Mouse (Mus musculus) heart, adult 11 months (tissue): ENCODE measurements around the gene Fermt1.

ENCODE experiments used
- DNase-seq: peaks from one replicate; pipeline ENCODE4 v3.0.0; 2022

Gene Fermt1

DNA sequence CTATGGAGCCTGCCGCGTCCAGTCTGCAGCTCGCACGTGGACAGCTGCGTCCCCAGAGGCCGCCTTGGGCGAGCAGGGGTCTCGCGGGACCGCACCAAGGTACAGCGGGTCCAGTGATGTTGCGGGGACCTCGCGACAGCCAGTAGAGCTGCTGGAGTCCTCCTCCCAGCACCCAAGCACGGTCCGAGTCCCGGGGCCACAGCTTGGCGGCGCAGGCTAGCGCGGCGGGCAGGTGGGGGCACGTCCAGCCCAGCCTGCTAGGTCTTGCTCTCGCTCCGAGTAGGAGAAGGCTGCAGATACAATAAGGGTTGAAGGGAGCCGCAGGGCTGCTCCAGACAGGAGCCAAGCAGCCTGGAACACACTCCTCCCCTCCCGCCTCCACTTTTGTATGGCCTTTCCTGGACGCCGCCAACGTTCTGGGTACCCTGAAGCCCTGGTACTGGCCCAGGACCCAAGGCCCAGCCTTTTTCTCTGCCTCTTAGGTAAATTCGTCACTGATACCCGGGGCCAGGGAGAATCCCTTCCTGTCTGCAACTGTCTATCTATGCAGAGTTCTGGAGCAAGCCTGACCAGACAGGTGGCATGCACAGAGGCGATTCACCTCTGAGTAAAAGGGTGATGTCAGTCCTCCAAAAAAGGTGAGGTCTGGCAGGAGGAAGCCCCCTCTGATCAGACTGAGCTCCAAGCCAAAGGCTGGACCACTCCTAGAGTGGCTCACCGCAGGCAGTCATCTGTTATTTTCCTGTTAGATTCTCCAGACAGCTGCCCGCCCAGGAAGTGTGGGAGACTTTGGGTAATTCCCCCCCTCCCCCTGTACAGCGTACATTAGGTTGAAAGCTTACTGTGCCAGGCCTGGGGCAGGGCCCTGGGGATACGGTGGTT is at the start of gene Fermt1:
Fermt1 (minus strand) TSS at position 581 of the 882 bp plus-strand sequence.
- DNase-seq = no peak

DNA sequence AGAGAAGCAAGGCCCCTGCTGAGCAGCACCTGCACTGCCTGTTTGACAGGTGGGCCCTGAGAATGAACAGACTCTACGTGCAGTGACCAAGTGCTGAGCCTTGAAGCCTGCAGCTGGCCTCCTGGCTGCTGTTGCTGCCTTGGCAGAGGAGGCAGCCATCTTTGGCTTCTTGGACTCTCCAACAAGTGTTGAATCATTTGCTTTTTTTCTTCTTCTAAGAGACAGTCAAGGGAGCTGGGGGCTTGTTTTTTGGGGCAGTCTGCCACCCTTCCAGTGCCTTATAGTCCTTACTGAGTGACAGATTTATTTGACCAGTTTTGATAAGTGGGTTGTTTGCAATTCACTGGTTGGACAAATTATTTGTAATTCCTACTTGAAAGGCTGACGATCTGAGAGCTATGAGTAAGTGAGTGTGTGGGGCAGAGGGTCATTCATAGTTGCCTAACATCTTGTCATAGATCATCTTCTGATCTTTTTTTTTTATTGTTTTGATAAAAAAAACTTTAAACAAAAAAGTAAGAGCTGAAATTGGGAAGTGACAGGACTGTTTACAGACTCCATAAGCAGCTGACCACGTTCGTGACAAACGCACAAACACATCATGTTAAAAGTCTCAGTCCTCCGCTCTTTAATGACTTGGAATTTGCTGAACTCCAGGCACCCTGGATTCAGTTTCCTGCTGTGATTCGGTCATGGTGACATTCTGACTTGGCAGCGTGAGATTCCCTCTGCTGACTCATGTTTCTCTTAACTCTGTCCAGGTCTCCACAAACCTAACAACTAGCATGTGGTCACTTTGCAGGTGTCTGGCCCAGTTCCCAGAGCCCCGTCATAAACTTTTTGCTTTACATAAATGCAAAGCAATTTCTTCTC is 47.2 kb upstream of the Fermt1 start:
- DNase-seq = peak; percentile 93

DNA sequence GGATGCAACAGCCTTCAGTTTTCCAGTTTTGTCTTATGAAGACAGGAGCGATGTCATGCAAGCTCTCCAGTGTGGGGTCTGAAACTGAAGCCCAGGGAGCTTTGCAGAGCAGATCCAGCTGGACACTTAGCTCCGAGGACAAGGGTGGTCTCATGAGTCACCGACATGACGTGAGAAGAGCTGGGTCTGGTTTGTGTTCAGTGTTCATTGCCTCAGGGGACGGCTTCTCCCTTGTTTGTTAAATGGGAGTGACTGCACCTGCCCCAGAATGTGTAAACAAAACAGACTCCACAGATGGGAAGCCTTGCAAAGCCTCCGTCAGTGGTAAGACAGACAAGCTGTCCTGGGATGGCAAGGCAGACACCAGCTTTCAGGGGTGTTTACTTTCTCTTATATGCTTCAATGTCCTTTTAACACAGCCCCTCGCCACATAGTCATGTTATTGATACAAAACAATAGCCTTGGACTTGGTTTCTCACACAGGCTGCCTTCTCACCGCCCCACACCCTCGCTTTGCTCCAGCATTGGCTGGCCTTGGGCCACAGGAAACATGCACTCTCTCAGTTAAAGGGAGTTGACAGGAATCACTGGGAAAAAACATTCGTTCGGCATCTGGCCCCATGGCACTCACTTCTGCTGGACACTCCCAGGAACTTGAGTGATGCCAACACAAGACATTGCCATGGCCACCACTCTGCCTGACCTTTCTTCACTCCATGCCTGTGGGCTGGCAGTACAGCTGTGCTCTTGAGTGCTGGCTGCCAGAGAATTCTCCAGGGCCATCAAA is 44.3 kb upstream of the Fermt1 start:
- peak; percentile 94 for DNase-seq

DNA sequence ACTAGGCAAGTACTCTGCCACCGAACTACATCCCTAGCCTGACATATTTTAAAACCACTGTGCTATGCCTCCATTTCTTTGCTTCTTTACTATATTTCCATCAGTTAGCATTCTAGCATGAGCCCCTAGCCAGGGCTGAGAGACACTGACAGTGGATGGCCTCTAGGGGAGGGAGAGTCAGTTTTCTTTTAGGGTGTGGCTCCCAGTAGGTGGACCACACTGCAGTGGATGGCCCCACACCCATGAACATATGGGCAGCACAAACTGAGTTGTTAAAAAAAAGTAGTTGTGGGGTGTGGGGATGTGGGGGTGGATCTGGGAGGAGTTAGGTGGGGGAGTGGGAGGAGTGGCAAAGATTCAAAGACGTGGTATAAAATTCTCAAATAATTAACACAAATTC is 27.6 kb upstream of the Fermt1 start:
- no peak for DNase-seq

DNA sequence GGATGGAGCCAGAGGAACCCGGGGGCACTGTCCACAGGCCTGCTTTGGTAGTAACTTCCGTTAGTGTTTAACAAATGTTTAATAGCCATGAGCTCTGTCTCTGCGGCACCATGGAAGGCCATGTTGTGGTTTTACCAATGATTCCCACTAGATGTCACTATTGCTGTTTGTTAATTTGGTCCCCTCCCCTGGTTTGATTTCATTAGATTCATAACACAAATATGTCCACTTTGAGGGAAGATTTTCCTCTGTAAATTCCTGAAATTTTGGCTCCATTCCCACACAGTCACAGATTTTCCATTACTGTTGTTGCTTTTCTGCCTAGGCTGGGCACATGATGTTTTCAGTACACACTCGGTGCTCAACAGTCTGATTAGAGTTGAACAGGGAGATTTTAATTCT is 25.1 kb upstream of the Fermt1 start:
- no peak for DNase-seq

GRCm38 (mm10) chr2:132957786-132958185 is 12.1 kb upstream of the Fermt1 start:
- DNase-seq = no peak

DNA sequence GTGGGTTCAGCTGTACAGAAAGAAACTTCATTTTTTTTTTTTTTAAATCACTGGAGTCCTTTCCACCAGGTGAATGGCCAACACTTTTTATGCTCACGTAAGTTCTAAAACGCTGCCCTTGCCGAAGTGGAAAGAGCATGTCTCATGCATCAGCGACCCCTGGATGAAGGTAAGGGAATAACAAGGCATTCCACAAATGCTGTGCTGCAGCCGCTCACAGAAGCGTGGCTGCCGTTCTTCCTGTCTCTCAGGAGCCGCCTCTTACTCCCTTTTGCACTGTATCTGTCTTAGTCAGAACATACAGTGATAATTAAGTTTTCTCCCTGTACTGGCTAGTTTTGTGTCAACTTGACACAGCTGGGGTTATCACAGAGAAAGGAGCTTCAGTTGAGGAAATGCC is 6.5 kb upstream of the Fermt1 start:
- no peak for DNase-seq

- no peak for DNase-seq
Measured at GRCm38 (mm10) chr2:132948174-132948573, 2.5 kb upstream of the Fermt1 start.

- DNase-seq = no peak
Measured at GRCm38 (mm10) chr2:132946976-132947375, 1.3 kb upstream of the Fermt1 start.

DNA sequence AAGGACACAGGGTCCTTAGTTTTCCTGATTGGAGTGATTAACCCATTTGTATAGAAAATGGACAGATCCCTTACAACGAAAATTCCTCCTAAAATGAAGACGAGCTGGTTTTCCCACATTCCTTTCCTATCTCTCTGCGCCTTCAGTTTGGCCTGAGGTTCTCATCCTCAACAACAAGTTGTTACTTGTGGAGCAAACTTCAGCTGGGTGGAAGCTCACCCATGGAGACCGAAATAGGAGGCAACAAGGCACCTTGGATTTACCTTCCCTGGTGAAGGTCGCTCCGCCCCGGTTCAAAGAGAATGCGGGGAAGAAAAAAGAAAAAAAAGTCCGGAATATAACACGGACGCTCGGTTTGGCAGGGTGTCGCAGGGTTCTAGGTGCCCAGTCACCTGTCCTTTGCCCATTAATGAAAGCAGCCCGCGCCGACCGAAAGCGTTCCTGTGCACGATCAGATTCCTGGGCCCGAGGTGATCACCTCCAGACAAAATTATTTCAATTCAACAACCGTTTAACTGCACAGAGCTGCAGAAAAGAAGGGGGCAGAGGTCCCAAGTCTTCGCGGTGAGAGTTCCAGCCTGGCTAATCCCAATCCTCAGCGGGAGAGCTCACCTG is 888 bp downstream of the Fermt1 start:
- DNase-seq = no peak

- DNase-seq = peak; percentile 16
Measured at GRCm38 (mm10) chr2:132943997-132944396, 1.7 kb downstream of the Fermt1 start.

GRCm38 (mm10) chr2:132943596-132943995 is 2.1 kb downstream of the Fermt1 start:
- no peak for DNase-seq

DNA sequence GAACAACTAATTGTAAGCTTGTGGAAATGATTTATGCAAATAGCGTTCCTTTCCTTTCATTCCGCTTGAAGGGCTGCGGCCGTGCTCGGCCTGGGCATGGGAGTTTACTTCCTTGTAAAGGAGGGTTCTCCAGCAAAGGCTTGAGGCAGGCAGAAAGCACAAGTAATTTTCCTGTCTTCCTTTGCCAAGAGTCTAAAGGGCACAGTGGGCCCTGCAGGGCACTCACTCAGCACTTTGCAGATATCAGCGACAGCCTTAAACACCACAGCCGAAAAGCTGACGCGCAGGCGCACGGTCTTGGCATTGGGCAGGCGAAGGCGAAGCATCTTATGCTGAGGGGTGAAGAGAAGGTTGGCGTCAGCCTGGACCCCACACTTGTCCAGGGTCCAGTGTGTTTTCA is 6.7 kb downstream of the Fermt1 start:
- DNase-seq = no peak

DNA sequence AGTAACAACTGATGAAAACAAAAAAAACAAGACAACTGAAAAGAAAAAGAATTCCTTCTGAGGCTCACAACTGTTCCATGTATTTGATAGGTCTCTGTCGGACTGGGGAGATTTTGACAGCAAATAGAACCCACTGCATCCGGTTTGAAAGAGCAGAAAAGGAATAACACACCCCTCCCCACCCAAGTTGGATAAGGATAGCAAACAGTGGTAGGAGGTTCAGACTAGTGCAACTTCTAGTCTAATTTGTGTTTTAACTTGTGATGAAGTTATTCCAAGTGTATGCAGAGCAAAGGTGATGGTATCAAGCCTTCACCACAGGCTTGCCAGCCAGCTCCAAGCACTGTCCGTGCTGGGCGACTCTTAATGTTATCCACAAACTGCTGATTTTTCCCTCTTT is 9.5 kb downstream of the Fermt1 start:
- no peak for DNase-seq

- DNase-seq = no peak
Measured at GRCm38 (mm10) chr2:132934711-132935110, 11.0 kb downstream of the Fermt1 start.

- no peak for DNase-seq
Measured at GRCm38 (mm10) chr2:132934142-132934541, 11.6 kb downstream of the Fermt1 start.

DNA sequence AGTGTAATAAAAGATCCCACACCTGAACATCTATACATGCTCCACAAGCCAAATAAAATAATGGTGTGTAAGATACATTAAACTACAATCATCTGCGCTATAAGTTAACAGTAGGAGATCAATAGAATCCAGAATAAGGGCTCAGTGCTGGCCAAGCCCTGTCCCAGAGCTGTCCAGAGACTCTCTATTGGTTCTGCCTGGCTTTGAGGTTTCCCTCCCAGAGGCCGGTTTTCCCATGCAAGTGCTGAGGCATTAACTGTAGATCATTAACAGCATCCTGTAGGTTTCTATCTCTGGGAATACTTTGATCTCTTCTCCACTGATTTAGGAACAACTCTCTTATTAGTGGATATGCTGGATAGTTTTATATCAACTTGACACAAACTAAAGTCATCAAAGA is 16.7 kb downstream of the Fermt1 start:
- no peak for DNase-seq

DNA sequence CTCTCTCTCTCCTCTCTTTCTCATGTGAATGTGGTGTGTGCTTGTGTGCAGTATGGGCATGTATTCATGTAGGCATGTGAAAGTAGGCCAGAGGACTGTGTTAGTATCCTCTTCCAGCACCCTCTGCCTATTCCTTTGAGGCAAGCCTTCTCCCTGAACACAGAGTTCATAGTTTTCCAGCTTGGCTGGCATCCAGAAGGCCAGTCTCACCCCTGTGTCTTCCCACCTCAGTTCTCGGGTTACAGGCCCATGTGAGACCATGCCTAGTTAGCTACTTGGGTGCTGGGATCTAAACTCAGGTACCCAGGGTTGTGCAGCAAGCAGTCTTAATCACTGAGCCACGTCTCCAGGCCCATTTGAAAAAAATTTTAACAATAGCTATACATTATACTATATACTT is 17.8 kb downstream of the Fermt1 start:
- no peak for DNase-seq

GRCm38 (mm10) chr2:132927298-132927697 is 18.4 kb downstream of the Fermt1 start:
- DNase-seq = no peak

DNA sequence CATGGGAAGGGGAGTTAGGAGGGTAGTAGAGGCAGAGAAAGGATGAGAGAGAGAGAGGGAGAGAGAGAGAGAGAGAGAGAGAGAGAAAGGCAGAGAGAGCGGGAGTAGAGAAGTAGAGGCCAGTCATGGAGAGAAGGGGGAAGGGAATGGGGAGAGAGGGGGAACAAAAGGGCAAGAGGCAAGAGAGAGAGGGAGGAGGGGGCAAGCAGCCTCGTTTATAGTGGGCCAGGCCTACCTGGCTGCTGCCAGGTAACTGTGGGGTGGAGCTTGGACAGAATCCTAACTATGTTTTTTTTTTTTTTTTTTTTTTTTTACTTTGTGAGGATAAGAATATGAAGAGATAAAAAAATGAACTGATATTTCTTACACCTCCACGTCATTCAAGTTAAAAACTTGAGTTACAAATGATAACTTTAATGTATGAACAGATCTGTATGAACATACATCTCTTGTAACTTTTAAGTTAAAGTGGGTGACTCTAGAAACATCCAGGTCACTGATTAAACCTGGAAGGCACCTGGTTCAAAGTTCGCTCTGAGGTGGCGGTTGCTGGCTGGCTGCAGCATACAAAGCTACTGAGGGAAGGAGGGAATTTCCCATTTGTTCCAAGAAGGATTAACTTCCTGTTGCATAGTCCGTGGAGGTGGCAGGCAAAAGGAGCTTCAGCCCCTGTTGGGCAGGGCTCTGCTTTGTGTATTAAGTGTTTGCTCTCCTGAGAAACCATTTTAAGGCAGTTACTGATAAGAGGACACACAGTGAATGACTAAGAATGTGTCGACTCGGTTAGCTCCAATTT is 22.2 kb downstream of the Fermt1 start:
- DNase-seq = no peak

DNA sequence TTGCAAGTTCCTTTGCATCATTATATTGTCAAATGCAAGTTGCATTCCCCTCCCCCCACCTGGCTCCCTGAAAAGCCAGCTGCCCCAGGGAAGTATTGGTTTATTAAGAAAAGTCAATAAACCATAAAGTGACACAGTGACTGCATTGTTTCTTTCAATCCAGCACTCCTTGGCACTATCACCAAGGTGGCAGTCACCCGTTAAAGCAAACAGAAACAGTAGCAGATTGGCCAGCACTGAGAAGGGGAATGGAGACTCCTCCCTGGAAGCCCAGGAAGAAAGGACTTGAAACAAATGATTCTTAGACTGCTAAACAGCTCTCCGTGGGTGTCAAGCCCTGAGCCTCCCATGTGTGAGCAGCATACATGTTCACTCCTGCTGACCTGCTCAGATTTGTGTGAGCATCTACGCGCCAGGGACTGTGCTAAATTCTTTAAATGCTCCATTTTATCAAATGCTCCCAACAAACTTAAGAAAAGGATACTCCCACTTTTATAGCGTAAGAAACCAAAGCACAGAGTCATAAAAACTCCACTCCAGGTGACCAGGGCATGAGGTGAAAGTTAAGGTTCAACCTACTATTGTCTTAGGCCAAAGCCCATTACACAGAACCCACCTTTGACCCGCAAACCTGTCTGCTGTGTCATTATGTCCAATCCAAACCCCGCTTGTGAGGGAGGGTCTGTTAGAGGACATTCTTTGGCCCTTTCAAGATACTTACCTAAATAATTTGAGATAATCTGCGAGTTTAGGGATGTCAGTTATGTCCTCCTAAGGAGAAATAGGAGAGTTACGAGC is 23.4 kb downstream of the Fermt1 start:
- no peak for DNase-seq
